Mouse (Mus musculus) ES-E14 (cell line): ENCODE results near the gene Calr4.

Experiments used
- CHD2 ChIP-seq: IDR thresholded peaks from 2 replicates; pipeline ENCODE4 v1.6.1; 2014; ENCODE audit warnings: mild to moderate bottlenecking, low read depth, low read length, inconsistent platforms
- HCFC1 ChIP-seq: IDR thresholded peaks from 2 replicates; pipeline ENCODE4 v1.6.1; 2012; ENCODE audit warnings: low read length, inconsistent platforms, borderline replicate concordance; ENCODE audit not compliant: insufficient read depth
- MAFK ChIP-seq: IDR thresholded peaks from 2 replicates; pipeline ENCODE4 v1.6.1; 2014; ENCODE audit warnings: mild to moderate bottlenecking, low read depth, low read length, inconsistent platforms; ENCODE audit not compliant: insufficient read depth
- ZC3H11A ChIP-seq: IDR thresholded peaks from 2 replicates; pipeline ENCODE4 v1.6.1; 2012; ENCODE audit warnings: low read depth, mild to moderate bottlenecking, inconsistent platforms, low read length, borderline replicate concordance
- ZNF384 ChIP-seq: IDR thresholded peaks from 2 replicates; pipeline ENCODE4 v1.6.1; 2012; ENCODE audit warnings: low read depth, low read length, inconsistent platforms

DNA sequence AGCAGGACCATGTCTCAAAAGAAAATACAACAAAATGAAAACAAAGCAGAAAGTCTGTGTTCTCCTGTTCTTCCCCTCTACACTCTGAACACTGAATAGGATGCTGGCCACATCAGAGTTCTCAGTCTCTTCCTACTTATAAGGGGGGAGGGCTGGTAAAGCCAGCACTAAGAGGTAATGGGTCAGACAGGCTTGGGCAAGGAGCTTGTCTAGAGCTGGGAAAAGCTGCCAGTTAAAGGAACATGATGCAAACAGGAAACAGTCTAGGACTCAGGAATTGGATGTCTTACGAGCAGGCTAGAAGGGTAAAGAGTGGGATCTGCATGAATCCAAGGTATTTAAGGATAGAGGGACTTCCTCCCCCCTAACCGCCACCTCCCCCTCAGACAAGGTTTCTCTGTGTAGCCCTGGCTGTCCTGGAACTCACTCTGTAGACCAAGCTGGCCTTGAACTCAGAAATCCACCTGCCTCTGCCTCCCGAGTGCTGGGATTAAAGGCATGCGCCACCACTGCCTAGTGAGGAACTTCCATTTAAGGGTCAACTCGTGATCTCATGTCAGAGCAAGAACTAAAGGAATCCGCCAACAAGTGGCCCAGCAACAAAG lies 10.8 kb downstream of the Calr4 start:
- TF ChIP-seq HCFC1 (no peak), ZNF384 (no peak), ZC3H11A (no peak), CHD2 (no peak), MAFK (no peak)
